Mouse (Mus musculus) cortical plate, adult 2 months (tissue): ENCODE data around the gene Gm5168. TPM values are rescaled to one million over a fixed set of nuclear protein-coding genes. Genes with fewer than 3 reads are reported as not detected.
"Not testable (repeated sequence)": the region's sequence is repeated elsewhere in the genome, so short reads cannot be mapped to it uniquely, and the experiment has no call there.

Experiments
- H3K27ac ChIP-seq: fragments of 200-500 bp; 2 replicates; pipeline ENCODE4 v1.5.1; 2012; ENCODE audit warnings: low read length, control low read depth, inconsistent platforms; ENCODE audit not compliant: insufficient read depth
- H3K4me1 ChIP-seq: fragments of 200-500 bp; 2 replicates; pipeline ENCODE4 v1.6.1; 2011; ENCODE audit warnings: low read length; ENCODE audit not compliant: control insufficient read depth, insufficient read depth
- H3K4me3 ChIP-seq: fragments of 200-500 bp; 2 replicates; pipeline ENCODE4 v1.5.1; 2011; ENCODE audit warnings: mild to moderate bottlenecking, low read length, control low read depth; ENCODE audit not compliant: insufficient read depth
- polyA plus RNA-seq: library from polyadenylated mRNA; depleted of rRNA; stranded (reverse); fragments of >200 nt; gene quantifications from 2 replicates; pipeline ENCODE4 v1.2.3, GENCODE M21; 2012; rRNA removed

Gene Gm5168
- polyA plus RNA-seq, result not detected in 2 replicates

DNA sequence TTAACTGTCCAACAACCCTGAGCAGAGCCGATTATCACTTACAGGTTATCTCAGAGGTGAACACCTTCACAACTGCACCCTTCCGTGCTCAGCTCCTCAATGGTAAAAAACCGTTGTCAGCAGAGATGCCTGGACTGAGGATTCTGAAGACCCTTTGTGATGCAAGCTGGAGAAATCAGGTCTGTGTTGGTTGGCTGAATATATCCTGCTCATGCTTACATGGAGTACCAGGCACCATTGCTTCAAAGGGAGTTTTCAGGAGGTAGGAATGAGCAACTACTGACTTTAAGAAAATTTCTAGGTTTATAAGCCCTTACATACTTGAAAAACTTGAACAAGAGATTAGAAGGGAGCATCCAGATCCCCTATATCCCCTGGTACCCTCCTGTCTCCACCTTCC is at the start of gene Gm5168:
TSS of gene Gm5168 (minus strand) at position 101 of the 400 bp plus-strand sequence.
- H3K4me3 ChIP-seq, H3K27ac ChIP-seq, H3K4me1 ChIP-seq: not testable (repeated sequence)

Other genes with a start within 250 kb of the Gm5168 start
- not detected in 2 replicates for gene Gm2012, start 180.3 kb upstream of the Gm5168 start, polyA plus RNA-seq